Mouse (Mus musculus) layer of hippocampus, postnatal 25 days (tissue): ENCODE measurements at regions not wholly inside any gene's neighbourhood (a gene's known extent, or its start where the extent isn't known, plus 50 kb on each side); places are given as distances from the start of the nearest gene placed in this dataset.

Experiments used
- DNase-seq, 2 experiments: peaks; one replicate each; pipeline ENCODE4 v3.0.0; 2022; ENCODE audit warnings: mixed read lengths in 2 of 2, low spot score in 1 of 2; ENCODE audit errors: extremely low spot score in 1 of 2

DNA sequence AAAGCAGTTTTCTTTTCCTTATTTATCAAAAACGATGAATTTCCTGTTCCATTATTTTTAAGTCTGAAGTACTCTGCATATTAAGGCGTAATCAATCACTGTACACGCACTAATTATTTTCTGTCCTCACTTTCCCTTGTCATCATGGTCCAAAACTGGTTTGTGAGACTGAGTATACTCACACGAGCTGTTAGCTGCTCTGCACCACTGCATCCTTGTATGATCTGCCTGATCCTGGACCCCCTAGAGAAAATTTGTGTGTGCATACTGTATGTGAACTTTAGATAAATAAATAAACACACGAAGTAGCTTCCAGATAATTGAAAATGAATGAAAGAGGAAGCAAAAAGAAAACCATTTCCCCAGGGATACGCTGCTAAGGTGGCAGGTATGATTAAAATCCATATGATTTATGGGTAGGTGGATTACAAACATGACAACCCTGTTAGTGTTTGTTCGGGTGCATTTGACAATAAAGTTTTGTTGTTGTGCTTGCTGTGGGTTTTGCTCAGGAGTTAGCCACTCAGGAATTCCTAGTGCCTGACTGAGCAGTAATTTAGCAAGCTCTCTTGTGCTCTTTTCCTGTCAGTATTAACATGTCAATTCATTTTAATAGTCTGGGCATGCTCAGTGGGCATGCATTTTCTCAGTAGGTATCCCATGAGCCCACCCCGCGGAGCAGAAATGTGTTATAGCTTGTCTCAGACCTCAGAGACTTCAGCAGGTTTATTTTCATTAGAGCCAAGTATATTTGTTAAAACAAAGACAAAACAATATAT lies 666.6 kb upstream of the Zeb2 start:
- DNase-seq: no peak

DNA sequence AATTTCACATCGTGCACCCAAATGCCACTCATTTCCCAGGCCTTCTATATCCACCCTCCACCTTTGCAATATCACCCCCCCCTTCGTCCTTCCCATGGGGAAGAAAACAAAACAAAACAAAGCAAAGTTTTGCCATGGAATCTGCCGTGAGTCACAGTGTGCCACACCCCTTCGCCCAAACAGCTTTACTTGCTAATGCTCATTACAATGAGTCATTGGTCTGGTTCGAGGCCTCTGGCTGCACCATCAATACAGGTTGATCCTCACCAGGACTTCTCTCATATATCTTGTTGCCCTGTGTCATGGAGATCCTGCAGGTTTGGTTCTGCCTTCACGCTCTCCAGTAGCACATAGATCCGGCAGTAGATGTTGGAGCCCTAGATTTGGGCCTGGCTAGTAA lies 660.3 kb upstream of the Zeb2 start:
- DNase-seq: no peak

DNA sequence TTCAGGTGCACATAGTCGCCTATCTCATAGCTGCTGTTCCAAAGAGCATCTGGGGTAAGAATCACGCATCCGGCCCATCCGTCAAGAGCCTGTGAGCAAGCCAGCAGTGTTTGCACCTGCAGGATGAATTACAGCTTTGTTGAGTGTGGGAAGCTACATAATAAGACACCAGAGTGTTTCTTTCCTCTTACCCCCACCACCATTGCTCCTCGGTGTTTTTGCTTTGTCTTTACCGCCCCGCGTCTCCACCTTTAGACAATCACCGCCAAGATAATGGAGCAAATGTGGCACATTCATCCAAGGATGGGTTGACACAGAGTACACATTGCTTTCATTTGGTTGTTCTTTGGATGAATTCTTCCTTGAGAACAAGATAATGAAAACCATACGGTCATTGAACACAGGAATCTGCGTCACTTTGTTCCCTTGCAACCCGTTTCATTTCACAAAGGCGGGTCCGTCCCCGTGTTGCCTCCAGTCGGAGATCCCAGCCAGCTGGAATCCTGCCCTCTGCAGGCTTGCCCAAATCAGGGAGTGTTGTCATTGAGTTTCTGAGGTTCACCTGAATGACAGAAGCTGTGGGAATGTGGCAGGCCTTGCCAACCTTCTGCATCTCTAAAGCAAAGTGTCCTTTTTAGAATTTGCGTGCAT lies 659.4 kb upstream of the Zeb2 start:
- DNase-seq: no peak

DNA sequence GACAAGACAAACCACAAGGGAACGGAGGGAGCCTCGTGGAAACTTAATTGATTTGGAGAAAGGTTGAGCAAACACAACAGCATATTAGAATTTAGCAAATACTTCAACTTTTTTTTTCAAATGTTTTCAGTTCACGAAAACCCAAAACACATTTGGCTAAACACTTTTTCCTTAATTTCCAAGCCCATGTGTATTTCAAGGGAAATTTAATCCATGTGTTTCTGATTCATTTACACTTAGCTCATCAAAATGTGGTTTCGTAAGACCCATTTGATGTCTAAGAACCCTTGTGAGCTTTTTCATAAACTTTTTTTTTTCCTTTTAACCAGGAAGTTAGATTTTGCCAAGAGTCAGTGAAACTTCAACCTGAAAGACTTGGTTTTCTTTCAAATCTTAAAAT lies 658.5 kb upstream of the Zeb2 start:
- DNase-seq: no peak

DNA sequence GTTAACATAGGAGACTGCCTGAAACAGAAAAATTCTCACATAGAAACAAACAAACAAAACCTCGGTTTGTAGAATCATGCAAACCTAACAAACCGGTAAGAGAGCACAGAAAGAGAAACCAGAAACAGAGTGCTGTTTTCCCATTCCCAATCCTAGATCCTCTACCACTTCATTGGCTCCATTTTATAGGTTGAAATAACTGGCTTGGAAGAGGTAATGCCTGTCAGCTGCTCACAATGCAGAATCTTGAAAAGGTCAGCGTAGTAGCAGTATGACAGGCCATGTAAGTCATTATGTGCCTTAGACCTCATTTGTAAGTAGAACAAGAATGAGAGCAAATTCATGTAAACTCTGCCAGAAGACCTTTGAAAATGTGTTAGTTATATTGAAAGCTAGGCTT lies 657.2 kb upstream of the Zeb2 start:
- DNase-seq: no peak

DNA sequence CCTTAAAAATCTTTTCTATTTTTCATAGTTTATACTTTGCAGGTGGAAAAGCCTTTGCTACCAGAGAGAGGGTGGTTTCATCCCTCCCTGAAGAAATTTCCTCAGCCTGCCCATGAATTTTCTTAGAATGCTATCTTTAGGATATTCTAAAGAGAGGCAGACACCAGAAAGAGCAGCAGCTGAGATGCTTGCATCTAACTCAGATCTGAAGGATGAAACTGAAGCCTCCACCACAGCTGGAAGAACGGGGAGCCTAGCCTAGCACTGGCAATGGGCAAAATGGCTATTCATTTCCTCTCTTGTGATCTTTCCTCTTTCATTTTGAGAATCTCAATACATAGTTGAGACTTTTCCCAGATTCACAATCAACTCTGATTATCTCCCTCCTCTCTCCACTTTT lies 640.0 kb upstream of the Zeb2 start:
- DNase-seq: no peak

DNA sequence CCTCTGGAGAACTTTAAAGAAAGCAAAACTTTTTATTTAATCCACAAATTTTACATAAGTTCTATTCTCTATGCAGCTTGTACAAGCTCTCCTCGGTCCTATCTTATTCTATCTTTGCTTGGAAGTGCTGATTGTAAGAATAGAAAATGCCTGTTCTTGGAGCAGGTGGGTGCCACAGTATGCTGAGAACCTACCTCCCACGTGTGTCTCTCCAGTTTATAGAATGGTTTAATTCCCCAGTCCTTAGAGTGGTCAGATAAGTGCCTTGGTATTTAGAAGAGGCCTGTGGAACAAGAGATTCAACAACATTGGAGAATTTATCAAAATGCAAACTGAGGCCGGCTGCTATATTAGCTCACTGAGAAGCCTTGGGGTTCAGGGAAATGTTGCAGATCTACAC lies 639.2 kb upstream of the Zeb2 start:
- DNase-seq: no peak

DNA sequence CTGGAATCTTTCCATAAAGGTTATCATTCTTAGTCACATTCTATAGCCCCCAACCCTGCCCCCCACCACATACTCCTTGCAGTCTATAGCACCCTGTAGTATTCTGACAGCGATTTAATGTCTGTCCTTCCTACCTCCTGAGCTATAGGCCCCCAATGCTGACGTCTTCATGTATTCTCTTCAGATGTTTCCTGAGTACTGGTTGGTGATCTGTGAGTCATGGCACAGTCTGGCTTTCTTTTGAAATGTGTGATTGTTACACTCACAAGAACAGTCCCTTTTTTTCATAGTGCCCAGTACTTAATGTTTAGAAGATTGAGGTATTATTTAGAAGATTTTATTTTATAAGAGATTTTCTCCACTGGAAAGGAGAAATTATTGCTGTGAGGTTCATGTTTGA lies 634.6 kb upstream of the Zeb2 start:
- DNase-seq: no peak

DNA sequence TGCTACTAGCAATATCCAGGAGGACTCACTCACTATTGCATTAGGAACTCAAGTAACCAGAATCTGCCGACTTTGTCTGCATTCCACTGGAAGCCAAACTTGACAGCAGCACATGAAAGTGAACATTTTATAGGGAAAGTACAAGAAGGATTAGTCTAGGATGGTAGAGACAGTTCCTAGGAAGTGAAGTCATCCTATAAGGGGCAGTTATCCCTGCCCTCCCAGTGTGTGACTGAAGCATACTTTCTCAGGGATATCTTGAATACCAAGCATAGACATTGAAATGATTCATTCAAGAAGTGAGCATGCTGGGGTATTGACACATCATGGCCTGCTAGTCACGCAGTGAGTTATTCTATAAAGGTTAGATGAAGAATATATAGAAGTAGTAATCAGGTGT lies 632.2 kb upstream of the Zeb2 start:
- DNase-seq: no peak

DNA sequence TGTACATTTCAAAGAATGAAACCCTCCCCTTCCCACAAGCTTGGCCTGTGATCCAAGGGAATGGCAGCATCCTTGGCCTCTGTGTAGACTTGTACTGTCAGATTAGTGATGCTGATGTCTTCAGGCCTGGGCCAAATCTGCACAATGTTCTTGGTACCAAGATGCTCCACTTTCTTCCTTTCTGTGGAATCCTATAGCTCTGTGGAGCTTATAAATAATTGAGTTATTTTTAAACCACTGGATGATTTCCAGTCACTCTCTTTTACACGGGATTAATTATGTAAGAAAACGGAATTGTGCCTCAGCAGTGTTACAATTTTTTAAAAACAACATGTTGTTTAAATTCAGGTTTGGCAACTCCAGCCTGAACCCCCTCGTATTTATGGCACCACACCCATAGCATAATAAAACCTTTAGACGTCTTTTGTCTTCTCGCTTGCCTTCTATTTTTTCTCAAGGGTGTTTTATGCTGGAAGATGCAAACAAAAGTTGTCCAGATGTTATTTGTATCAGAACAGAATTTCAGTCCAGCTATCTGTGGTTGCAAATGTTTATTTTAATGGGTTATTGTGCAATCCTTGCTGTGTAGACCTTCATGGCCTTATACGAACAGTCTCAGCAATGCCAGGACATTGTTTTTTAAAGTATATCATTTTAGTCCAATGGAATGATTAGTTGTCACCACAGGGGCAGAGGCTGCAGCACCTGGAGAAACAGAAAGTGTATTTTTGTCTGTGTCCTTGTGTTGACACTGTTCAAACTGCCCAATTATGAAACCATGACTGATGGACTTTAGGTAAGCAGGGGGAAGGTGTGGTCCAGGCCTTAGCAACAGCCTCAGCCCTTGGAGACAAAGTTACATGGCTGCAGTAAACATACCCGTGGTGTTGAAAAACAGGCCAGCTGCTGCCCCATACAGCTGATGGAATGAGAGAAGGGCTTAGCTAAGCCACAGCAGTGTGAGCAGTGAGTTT lies 630.4 kb upstream of the Zeb2 start:
- no peak for DNase-seq

DNA sequence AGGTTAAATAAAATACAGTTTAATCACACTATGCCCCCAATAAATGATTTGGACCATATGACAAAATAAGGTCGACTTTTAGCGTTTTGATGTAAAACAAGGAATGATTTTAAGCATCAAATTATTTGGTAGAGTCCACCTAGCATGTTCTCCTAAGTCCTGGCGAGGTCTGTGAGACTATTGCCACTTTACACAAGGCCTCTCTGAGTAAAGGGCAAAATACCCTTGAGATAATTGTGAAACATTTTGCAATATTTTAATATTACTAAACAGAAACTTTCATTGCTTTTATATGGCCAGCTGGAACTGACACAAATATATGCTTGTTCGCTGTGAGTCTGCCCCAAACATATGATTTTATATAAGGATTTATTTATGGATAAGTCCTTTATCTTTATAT lies 629.4 kb upstream of the Zeb2 start:
- DNase-seq: no peak

DNA sequence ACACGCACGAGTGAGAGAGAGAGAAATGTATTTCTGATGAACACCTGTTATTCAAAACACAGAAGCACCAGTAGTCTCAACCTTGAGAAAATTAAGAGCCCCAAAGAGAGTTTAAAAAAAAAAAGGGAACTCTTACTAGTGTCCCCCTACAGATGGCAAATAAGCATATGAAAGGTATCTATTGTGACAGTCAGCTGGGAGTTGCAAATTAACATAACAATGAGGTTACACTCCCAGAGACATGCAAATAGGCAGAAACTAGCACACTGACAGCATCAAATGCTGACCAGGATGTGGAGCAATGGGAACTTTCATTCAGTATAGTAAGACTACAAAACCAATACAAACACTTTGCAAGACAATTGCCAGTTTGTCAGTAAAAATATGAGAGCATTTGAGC lies 619.1 kb upstream of the Zeb2 start:
- no peak for DNase-seq

DNA sequence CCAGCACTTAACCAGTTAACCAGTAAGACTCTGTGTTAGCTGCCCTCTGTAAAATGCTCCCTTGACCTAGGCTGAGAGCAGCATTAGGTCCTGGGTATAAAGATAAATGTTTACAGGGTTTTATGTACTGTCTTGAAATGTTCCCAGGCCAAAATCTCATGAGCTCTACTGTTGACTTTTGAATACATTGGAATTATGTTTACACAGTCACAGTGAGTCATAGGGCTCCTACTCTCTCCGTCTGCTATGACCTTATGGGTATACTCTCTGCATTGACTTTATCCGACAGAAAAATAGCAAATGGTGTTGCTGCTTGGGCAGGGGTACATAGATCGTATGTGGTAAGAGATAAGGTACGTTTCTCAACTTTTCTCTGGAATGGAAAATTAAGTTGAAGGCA lies 596.8 kb upstream of the Zeb2 start:
- no peak for DNase-seq

DNA sequence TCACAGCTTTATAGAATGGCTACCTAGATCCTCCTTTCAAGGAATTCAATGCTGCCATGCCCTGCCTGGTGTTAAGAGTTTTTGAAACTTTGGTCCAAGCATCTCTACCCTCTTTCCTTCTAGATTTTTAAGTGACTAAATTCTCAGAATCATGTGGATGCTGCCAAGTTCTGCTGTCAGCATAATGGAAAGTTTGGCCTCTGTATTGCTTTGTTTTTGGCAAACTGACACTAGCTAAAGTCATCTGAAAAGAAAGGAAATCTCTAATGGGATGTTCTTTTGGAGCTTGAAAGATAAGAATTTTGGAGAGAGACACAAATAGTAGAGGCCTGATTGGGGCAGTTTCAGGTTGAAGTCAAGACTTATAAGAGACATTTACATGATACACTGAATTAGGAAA lies 589.8 kb upstream of the Zeb2 start:
- DNase-seq: no peak

DNA sequence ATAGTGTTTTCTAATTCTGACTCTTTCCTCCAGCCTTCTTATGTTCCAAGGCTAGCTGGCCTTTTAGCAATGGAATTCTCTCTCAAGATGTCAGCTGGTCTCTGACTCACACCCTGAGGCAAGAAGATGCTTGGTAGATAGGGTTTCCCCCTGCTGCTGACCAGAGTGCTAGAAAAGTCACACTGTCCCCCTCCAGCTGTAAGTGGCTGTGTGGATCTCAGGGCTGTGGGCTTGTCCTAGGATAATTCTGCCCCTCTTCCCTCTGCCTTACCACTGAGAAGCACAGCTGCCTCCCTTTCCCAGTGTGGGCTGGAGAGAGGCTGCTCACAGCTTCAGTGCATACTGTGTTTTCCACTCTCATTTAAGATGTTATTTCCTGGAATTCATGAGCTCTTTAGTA lies 585.3 kb upstream of the Zeb2 start:
- DNase-seq: no peak

DNA sequence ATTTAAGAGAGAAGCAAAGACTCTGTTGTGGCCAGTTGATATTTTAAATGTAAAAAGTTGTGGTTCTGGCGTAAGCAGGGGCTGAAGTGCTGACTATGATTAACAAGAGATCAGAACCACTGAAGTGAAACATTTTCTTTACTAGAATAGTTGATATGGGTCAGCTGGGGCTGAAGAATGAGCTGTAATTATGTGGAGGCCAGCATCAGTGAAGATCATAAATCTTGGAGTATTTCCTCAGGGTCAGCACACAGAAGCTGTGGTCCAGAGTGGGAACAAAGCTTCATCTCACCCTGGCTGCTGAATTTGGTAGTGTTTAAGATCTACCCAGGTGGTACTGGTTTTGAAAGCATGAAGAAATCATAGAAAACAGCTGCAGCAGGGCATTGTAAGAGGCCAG lies 583.4 kb upstream of the Zeb2 start:
- no peak for DNase-seq

DNA sequence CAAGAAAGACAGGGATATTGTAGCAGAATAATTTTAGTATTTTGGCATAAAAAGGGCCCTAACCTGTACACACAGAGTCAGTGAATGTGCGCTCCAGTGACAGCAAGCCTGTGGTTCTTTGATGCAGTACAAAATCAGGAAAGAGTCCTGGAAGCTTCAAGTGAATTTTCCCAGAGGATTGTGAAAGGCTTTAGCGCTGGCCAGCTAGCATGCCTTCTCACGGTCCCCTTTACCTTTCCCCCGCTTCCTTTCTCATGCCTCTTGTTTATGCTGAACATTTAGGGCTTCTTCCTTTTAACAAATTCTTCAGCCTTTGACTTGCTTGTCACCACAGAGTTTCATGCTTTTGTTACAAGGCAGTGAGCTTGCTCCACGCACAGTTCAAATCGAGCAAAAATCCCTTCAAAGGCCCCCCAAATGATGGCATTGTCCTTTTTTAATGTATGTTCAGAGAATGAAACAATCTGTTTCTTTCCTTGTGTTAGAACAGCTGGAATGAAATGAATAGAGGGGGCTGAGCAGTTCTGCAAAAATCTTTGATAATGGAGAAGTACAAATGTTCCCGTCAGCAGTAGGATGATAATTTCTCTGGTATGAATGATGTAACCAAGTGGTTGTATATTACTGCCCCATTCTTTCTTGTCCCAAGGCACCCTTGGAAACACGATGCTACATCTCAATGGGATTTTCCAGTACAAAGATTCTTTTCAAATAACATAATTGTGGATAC lies 576.3 kb upstream of the Zeb2 start:
- no peak for DNase-seq

DNA sequence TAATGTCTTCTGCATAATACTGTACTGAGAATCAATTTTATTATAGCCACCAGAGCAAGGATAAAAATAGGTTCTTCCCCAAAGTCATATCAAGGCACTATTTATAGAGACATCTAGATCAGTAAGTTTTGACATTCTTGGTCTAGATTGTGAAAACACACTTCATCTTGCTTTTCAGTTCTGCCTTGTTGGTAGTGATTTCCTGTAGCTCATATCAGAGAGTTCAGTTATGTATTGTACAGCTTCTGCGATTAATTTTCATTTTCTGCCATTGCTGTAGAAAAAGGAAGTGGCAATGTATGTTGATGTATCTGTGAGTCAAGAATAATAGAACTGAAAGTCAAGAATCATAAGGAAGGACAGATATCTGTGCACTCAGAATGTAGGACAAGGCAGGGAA lies 575.6 kb upstream of the Zeb2 start:
- no peak for DNase-seq

DNA sequence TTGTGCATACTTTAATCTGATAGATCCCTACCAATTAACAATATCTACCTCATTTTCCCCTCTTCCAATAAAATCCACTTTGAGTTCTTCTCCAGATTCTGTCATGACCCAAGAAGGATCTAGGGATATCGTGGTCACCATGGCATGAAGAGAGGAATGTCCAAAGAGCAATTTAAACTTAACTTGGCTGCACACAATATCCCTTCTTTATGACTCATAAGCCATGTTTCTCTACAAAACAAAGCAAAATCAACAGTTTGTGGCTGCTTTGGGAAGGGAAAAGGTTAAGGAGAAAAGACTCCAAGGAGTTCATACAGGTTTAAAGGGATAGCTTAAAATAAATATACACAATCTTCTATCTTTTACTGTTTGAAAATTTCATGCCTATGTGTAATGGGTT lies 571.8 kb upstream of the Zeb2 start:
- no peak for DNase-seq

DNA sequence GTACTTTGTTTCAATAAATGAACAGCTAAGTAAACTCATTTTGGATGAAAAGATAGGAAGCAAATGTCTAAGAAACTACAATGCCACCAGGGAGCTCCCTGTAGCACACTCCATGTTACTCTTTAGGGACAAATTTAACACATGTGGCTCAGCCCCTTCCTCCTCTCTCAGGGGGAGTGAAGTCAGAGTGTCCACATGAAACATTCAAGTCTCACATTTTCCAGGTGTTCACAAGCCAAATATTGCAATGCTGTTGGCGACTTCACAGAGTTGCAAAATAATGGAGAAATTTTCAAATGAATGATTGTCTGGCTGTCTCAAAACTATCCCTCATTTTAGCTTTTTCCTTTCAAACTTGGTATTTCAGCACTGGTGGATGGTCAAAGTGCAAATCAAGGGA lies 564.1 kb upstream of the Zeb2 start:
- no peak for DNase-seq
